Comparison of ENCODE assay signal across 25 mouse cellular contexts in the genomic region with DNA sequence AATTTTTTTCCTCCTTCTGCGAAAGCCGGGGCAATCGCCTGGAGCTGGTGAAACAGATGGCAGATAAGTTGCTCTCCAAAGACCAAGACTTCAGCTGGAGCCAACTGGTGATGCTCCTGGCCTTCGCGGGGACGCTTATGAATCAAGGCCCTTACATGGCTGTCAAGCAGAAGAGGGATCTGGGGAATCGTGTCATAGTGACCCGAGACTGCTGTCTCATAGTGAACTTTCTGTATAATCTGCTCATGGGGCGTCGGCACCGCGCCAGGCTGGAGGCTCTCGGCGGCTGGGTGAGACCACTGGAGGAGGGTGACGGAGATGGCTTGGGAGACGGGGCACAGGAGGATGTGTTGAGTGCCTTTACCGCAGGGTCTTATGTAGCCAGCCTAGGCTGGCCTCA. TPM values are rescaled to one million over a fixed set of nuclear protein-coding genes. Genes with fewer than 3 reads are reported as not detected.
"Had no signal": no experiment of that assay in that cellular context is flagged by ENCODE, and none has a peak within 500 bp of the region (broad histone marks: within the 10 kb centered on the region; RNA-seq: fewer than 3 reads in every experiment).

No protein-coding gene starts in this region.

- H3K4me1 ChIP-seq: limb, embryonic 13.5 days; liver, embryonic 12.5 days; liver, embryonic 15.5 days; lung, embryonic 15.5 days; midbrain, embryonic 10.5 days; midbrain, embryonic 13.5 days; stomach, embryonic 15.5 days had no signal

- H3K36me3 ChIP-seq: liver, embryonic 12.5 days; liver, embryonic 15.5 days; lung, embryonic 15.5 days had no signal

- H3K4me3 ChIP-seq: limb, embryonic 13.5 days; liver, embryonic 12.5 days; liver, embryonic 15.5 days; lung, embryonic 15.5 days; megakaryocyte, embryonic 14.5 days; midbrain, embryonic 10.5 days; midbrain, embryonic 13.5 days; stomach, embryonic 15.5 days had no signal

- H3K4me2 ChIP-seq: limb, embryonic 13.5 days; liver, embryonic 12.5 days; liver, embryonic 15.5 days; lung, embryonic 15.5 days; midbrain, embryonic 13.5 days; stomach, embryonic 15.5 days had no signal

- H3K9me3 ChIP-seq: limb, embryonic 13.5 days; liver, embryonic 12.5 days; liver, embryonic 15.5 days; lung, embryonic 15.5 days; megakaryocyte, embryonic 14.5 days; midbrain, embryonic 10.5 days; midbrain, embryonic 13.5 days; stomach, embryonic 15.5 days had no signal

- H3K9ac ChIP-seq: limb, embryonic 13.5 days; liver, embryonic 12.5 days; liver, embryonic 15.5 days; lung, embryonic 15.5 days; midbrain, embryonic 13.5 days; stomach, embryonic 15.5 days had no signal

- DNase-seq: kidney, adult 9 months; kidney, postnatal 14 days; kidney, postnatal 4 days; left cerebral cortex, postnatal 4 days; liver; lung, adult 18-20 months; lung, postnatal 10 days; lung, postnatal 36 days; right cerebral cortex, postnatal 14 days; spleen, adult 18-20 months; thymus, postnatal 25 days had no signal

- ATAC-seq: liver, embryonic 12.5 days; midbrain, embryonic 13.5 days had no signal

- H3K27me3 ChIP-seq: limb, embryonic 13.5 days; liver, embryonic 12.5 days; liver, embryonic 15.5 days; lung, embryonic 15.5 days; megakaryocyte, embryonic 14.5 days; midbrain, embryonic 13.5 days; stomach, embryonic 15.5 days had no signal

- H3K27ac ChIP-seq: limb, embryonic 13.5 days; liver, embryonic 12.5 days; liver, embryonic 15.5 days; lung, embryonic 15.5 days; midbrain, embryonic 10.5 days; midbrain, embryonic 13.5 days; stomach, embryonic 15.5 days had no signal

RNA-seq across cellular contexts. Expression of gene Bcl2l10, which starts 0.5 kb away (rescaled TPM):
- total RNA-seq: layer of hippocampus, adult 18-20 months; midbrain, postnatal 0 days had no signal
- polyA plus RNA-seq: kidney, embryonic 16.5 days; limb, embryonic 13.5 days; liver, embryonic 12.5 days; liver, embryonic 15.5 days; lung, embryonic 15.5 days; midbrain, embryonic 10.5 days; midbrain, embryonic 13.5 days; midbrain, postnatal 0 days; neural tube, embryonic 11.5 days; neural tube, embryonic 14.5 days; stomach, embryonic 15.5 days; thymus, postnatal 0 days had no signal
